Mouse (Mus musculus): ENCODE results near the gene Tmem88. TPM values are rescaled to one million over a fixed set of nuclear protein-coding genes. Genes with fewer than 3 reads are reported as not detected.

Tmem88 gene
- total RNA-seq, 1 experiment from 2014 or later: 0.46 TPM

GRCm38 (mm10) chr11:69417449-69418384 lies 19.7 kb upstream of the Tmem88 start:
- peak; percentile 36 for ATAC-seq (replicated peaks; ENCODE audit: low read depth, poor library complexity, severe bottlenecking)

GRCm38 (mm10) chr11:69416921-69417448 lies 19.0 kb upstream of the Tmem88 start:
- ATAC-seq (replicated peaks; ENCODE audit: low read depth, poor library complexity, severe bottlenecking): no peak

GRCm38 (mm10) chr11:69416509-69416908 lies 18.5 kb upstream of the Tmem88 start:
- no peak for ATAC-seq (replicated peaks; ENCODE audit: low read depth, poor library complexity, severe bottlenecking)

- no peak for ATAC-seq (replicated peaks; ENCODE audit: low read depth, poor library complexity, severe bottlenecking)
These were observed 17.8 kb upstream of the Tmem88 start for GRCm38 (mm10) chr11:69415668-69416451.

- ATAC-seq (replicated peaks; ENCODE audit: low read depth, poor library complexity, severe bottlenecking): no peak
These were observed 17.3 kb upstream of the Tmem88 start for GRCm38 (mm10) chr11:69415327-69415667.

GRCm38 (mm10) chr11:69414421-69415326 lies 16.6 kb upstream of the Tmem88 start:
- ATAC-seq (replicated peaks; ENCODE audit: low read depth, poor library complexity, severe bottlenecking): no peak

GRCm38 (mm10) chr11:69413221-69414181 lies 15.5 kb upstream of the Tmem88 start, which contains the start of gene Kdm6b:
Gene Kdm6b (minus strand): TSS chr11:69413675.
- no peak for ATAC-seq (replicated peaks; ENCODE audit: low read depth, poor library complexity, severe bottlenecking)

GRCm38 (mm10) chr11:69412548-69412947 lies 14.5 kb upstream of the Tmem88 start:
- ATAC-seq (replicated peaks; ENCODE audit: low read depth, poor library complexity, severe bottlenecking): no peak

- ATAC-seq (replicated peaks; ENCODE audit: low read depth, poor library complexity, severe bottlenecking): no peak
These were observed 13.6 kb upstream of the Tmem88 start for GRCm38 (mm10) chr11:69411538-69412203.

- ATAC-seq (replicated peaks; ENCODE audit: low read depth, poor library complexity, severe bottlenecking): peak; percentile 19
These were observed 13.1 kb upstream of the Tmem88 start for GRCm38 (mm10) chr11:69411073-69411535.

GRCm38 (mm10) chr11:69410310-69411072 lies 12.5 kb upstream of the Tmem88 start:
- ATAC-seq (replicated peaks; ENCODE audit: low read depth, poor library complexity, severe bottlenecking): peak; percentile 19

GRCm38 (mm10) chr11:69410045-69410309 lies 11.9 kb upstream of the Tmem88 start:
- ATAC-seq (replicated peaks; ENCODE audit: low read depth, poor library complexity, severe bottlenecking): no peak

- peak; percentile 27 for ATAC-seq (replicated peaks; ENCODE audit: low read depth, poor library complexity, severe bottlenecking)
These were observed 11.5 kb upstream of the Tmem88 start for GRCm38 (mm10) chr11:69409378-69410044.

GRCm38 (mm10) chr11:69408541-69409377 lies 10.7 kb upstream of the Tmem88 start:
- ATAC-seq (replicated peaks; ENCODE audit: low read depth, poor library complexity, severe bottlenecking): peak; percentile 60

GRCm38 (mm10) chr11:69407724-69408004 lies 9.6 kb upstream of the Tmem88 start:
- ATAC-seq (replicated peaks; ENCODE audit: low read depth, poor library complexity, severe bottlenecking): no peak

All from common myeloid progenitor, adult 5-6 weeks (primary cell).